Mouse (Mus musculus) CH12.LX (cell line): ENCODE measurements around the gene Olfr374. TPM values are rescaled to one million over a fixed set of nuclear protein-coding genes. Genes with fewer than 3 reads are reported as not detected.

ENCODE experiments used
- DNase-seq: peaks from one replicate; pipeline ENCODE4 v3.0.0-alpha.2; 2013; ENCODE audit errors: extremely low read depth
- H3K27ac ChIP-seq: 2 replicates; pipeline ENCODE4 v1.5.1; 2012; ENCODE audit warnings: low read depth, mild to moderate bottlenecking, control low read depth, moderate library complexity; ENCODE audit not compliant: insufficient read depth
- H3K27me3 ChIP-seq: replicated peaks from 2 replicates; pipeline ENCODE3; 2012; ENCODE audit warnings: inconsistent platforms
- H3K36me3 ChIP-seq, 2 experiments: replicated peaks in 1 of 2; 2 replicates each; pipeline versions ENCODE3 to v1.6.1; 2012; ENCODE audit warnings: inconsistent platforms in 1 of 2, low read length in 1 of 2, mild to moderate bottlenecking in 1 of 2, mixed read lengths in 1 of 2, moderate library complexity in 1 of 2; ENCODE audit not compliant: control insufficient read depth in 1 of 2, insufficient read depth in 1 of 2
- H3K4me1 ChIP-seq, 2 experiments: 2 replicates each; pipeline ENCODE4 v1.6.1; 2012; ENCODE audit warnings: inconsistent platforms in 1 of 2, moderate library complexity in 1 of 2; ENCODE audit not compliant: insufficient read depth in 2 of 2, control insufficient read depth in 1 of 2
- H3K4me2 ChIP-seq: 2 replicates; pipeline ENCODE4 v1.6.1; 2012; ENCODE audit warnings: low read depth, mild to moderate bottlenecking, control low read depth; ENCODE audit not compliant: poor library complexity, insufficient read depth, severe bottlenecking
- H3K4me3 ChIP-seq, 3 experiments: fragments of 150-350 bp in 1 of 3; sonication (generic) in 1 of 3; replicated peaks in 1 of 3; 2 replicates each; pipeline versions ENCODE3 to v1.5.1; 2011 to 2012; ENCODE audit warnings: low read depth in 2 of 3, low read length in 2 of 3, mild to moderate bottlenecking in 2 of 3, moderate library complexity in 2 of 3, control low read depth in 1 of 3, improper control_type of control experiment in 1 of 3, inconsistent platforms in 1 of 3, mixed read lengths in 1 of 3; ENCODE audit not compliant: poor library complexity in 1 of 3
- H3K79me2 ChIP-seq: replicated peaks from 2 replicates; pipeline ENCODE4 v1.6.1; 2012; ENCODE audit warnings: mild to moderate bottlenecking, moderate library complexity; ENCODE audit not compliant: control insufficient read depth, poor library complexity, insufficient read depth, severe bottlenecking; ENCODE audit errors: extremely low read depth
- H3K9ac ChIP-seq: 2 replicates; pipeline ENCODE4 v1.6.1; 2012; ENCODE audit warnings: low read depth, mild to moderate bottlenecking, control low read depth, moderate library complexity; ENCODE audit not compliant: insufficient read depth
- H3K9me3 ChIP-seq: replicated peaks from 2 replicates; pipeline ENCODE3; 2012; ENCODE audit warnings: low read length, inconsistent platforms, mixed read lengths
- EP300 ChIP-seq: IDR thresholded peaks from 2 replicates; pipeline ENCODE4 v1.6.1; 2011; ENCODE audit warnings: low read length, improper control_type of control experiment
- JUND ChIP-seq: conservative IDR thresholded peaks from 2 replicates; pipeline ENCODE4 v1.6.1; 2011; ENCODE audit warnings: low read depth, low read length, improper control_type of control experiment
- KAT2A ChIP-seq: IDR thresholded peaks from 2 replicates; pipeline ENCODE4 v1.6.1; 2012; ENCODE audit warnings: low read length, improper control_type of control experiment, inconsistent platforms; ENCODE audit not compliant: insufficient replicate concordance
- MAFK ChIP-seq: IDR thresholded peaks from 2 replicates; pipeline ENCODE4 v1.6.1; 2011; ENCODE audit warnings: low read length, improper control_type of control experiment; ENCODE audit not compliant: insufficient replicate concordance
- MAX ChIP-seq: IDR thresholded peaks from 2 replicates; pipeline ENCODE4 v1.6.1; 2011; ENCODE audit warnings: low read length, improper control_type of control experiment
- MEF2A ChIP-seq: IDR thresholded peaks from 2 replicates; pipeline ENCODE4 v1.6.1; 2014; ENCODE audit warnings: low read depth, mild to moderate bottlenecking, inconsistent platforms, low read length, improper control_type of control experiment, borderline replicate concordance
- NRF1 ChIP-seq: IDR thresholded peaks from 2 replicates; pipeline ENCODE4 v1.6.1; 2014; ENCODE audit warnings: low read depth, mild to moderate bottlenecking, inconsistent platforms, low read length, improper control_type of control experiment, moderate library complexity
- PAX5 ChIP-seq: IDR thresholded peaks from 2 replicates; pipeline ENCODE4 v1.6.1; 2012; ENCODE audit warnings: low read length, inconsistent platforms, mixed read lengths
- POLR2A ChIP-seq: IDR thresholded peaks from 2 replicates; pipeline ENCODE4 v1.6.1; 2011; ENCODE audit warnings: low read depth, mild to moderate bottlenecking, improper control_type of control experiment, low read length
- RCOR1 ChIP-seq: conservative IDR thresholded peaks from 2 replicates; pipeline ENCODE4 v1.6.1; 2012; ENCODE audit warnings: low read depth, mild to moderate bottlenecking, inconsistent platforms, low read length, improper control_type of control experiment
- SMC3 ChIP-seq: IDR thresholded peaks from 2 replicates; pipeline ENCODE4 v1.6.1; 2011; ENCODE audit warnings: low read depth, low read length, improper control_type of control experiment
- USF1 ChIP-seq: IDR thresholded peaks from 2 replicates; pipeline ENCODE4 v1.6.1; 2014; ENCODE audit warnings: low read depth, mild to moderate bottlenecking, inconsistent platforms, low read length, improper control_type of control experiment
- USF2 ChIP-seq: conservative IDR thresholded peaks from 2 replicates; pipeline ENCODE4 v1.6.1; 2011; ENCODE audit warnings: low read depth, low read length, improper control_type of control experiment
- ZC3H11A ChIP-seq: IDR thresholded peaks from 2 replicates; pipeline ENCODE4 v1.6.1; 2012; ENCODE audit warnings: low read depth, mild to moderate bottlenecking, inconsistent platforms, low read length, improper control_type of control experiment
- ZKSCAN1 ChIP-seq: IDR thresholded peaks from 2 replicates; pipeline ENCODE4 v1.6.1; 2012; ENCODE audit warnings: low read depth, inconsistent platforms, low read length, improper control_type of control experiment, borderline replicate concordance
- ZMIZ1 ChIP-seq: IDR thresholded peaks from 2 replicates; pipeline ENCODE4 v1.6.1; 2012; ENCODE audit warnings: low read depth, mild to moderate bottlenecking, inconsistent platforms, low read length, improper control_type of control experiment
- dilution Hi-C: fragments of 300-500 bp; cut with MboI; formaldehyde crosslinking; loops from 2 replicates; pipeline ENCODE4 v1.14.3; 2020; ENCODE audit warnings: low sequenced_read_pairs; ENCODE audit not compliant: extremely low pct_unique_long_range_greater_than_20kb, extremely low pct_ligation_motif_present
- in situ Hi-C: fragments of 300-500 bp; cut with MboI; formaldehyde crosslinking; loops from 3 replicates; pipeline ENCODE4 v1.14.3; 2019; ENCODE audit warnings: low sequenced_read_pairs, low pct_ligation_motif_present, low pct_unique_long_range_greater_than_20kb, mixed read lengths
- polyA plus RNA-seq: library from polyadenylated mRNA; unstranded; fragments of >175 nt; gene quantifications from 2 replicates; pipeline ENCODE4 v1.2.1, GENCODE M21; 2012; ENCODE audit warnings: low read depth; ENCODE audit not compliant: insufficient read length
- total RNA-seq, 2 experiments: library from RNA; depleted of rRNA; stranded (reverse); fragments of 300-350 nt in 1 of 2; fragments of >200 nt in 1 of 2; gene quantifications; 2 replicates each; pipeline ENCODE4 v1.2.3; 2012 to 2014

Gene Olfr374
- total and polyA plus RNA-seq, 3 experiments, result not detected

GRCm38 (mm10) chr8:72147266-72147665, 40.4 kb downstream of the Olfr374 start:
- Histone ChIP-seq H3K4me1 (peaks cover 7 to 67% of the 10 kb centered on the region in 2 experiments), H3K27me3 (no peaks in the 10 kb centered on the region), H3K36me3 (peaks cover 74 to 89% of the 10 kb centered on the region in 2 experiments), H3K9ac (no peak overlapping the region)
- DNase-seq, result no peak
- in situ Hi-C loops, result no loop called here
- TF ChIP-seq NRF1 (no peak), POLR2A (no peak), USF2 (no peak), ZKSCAN1 (no peak), JUND (no peak), MEF2A (no peak), MAX (no peak), RCOR1 (no peak), KAT2A (no peak), ZMIZ1 (no peak), USF1 (no peak), ZC3H11A (no peak)
- TF ChIP-seq, all 38 proteins: peak for 0
- Histone ChIP-seq H3K27ac (peak overlapping the region; percentile 26; the same call in 1 of the 2 replicates), H3K4me2 (no peak overlapping the region), H3K9me3 (no peaks in the 10 kb centered on the region), H3K4me3 (no peak overlapping the region), H3K79me2 (peaks cover 6% of the 10 kb centered on the region)
- dilution Hi-C loops, result no loop called here

- DNase-seq, result no peak
- Histone ChIP-seq H3K4me2 (no peak overlapping the region), H3K4me3 (no peak overlapping the region), H3K36me3 (peaks cover 69 to 83% of the 10 kb centered on the region in 2 experiments), H3K79me2 (peaks cover 10% of the 10 kb centered on the region), H3K4me1 (peaks cover 7 to 52% of the 10 kb centered on the region in 2 experiments), H3K27me3 (no peaks in the 10 kb centered on the region), H3K27ac (no peak overlapping the region), H3K9ac (no peak overlapping the region), H3K9me3 (no peaks in the 10 kb centered on the region)
- in situ Hi-C loops (no loop called here), dilution Hi-C loops (no loop called here)
- TF ChIP-seq USF2 (no peak), ZKSCAN1 (no peak), SMC3 (no peak), PAX5 (no peak), MAFK (no peak), EP300 (no peak)
Observed at GRCm38 (mm10) chr8:72149056-72149455, 42.2 kb downstream of the Olfr374 start.
